Mouse (Mus musculus) midbrain, embryonic 15.5 days (tissue): ENCODE data around the gene AW146154. TPM values are rescaled to one million over a fixed set of nuclear protein-coding genes. Genes with fewer than 3 reads are reported as not detected.

ENCODE experiments used
- polyA plus RNA-seq: library from polyadenylated mRNA; unstranded; fragments of >200 nt; fragmentation: Nextera tagmentation; extraction: Ambion mirVana; gene quantifications from 2 replicates; pipeline ENCODE4 v1.2.1, GENCODE M21; 2015

The AW146154 gene
- polyA plus RNA-seq, 1 experiment from 2014 or later = 3.0 TPM

Other genes starting within 250 kb of the AW146154 start
- 7.5 and 8.6 TPM in 2 replicates for gene AI987944, start 106.5 kb downstream of the AW146154 start, polyA plus RNA-seq
- 0.42 and 0.57 TPM in 2 replicates for gene Vmn2r57, start 51.2 kb downstream of the AW146154 start, polyA plus RNA-seq
- 0.06 and 0.09 TPM in 2 replicates for gene Gm20449, start 473 bp downstream of the AW146154 start, polyA plus RNA-seq
- gene Gm6871, start 73.8 kb upstream of the AW146154 start, polyA plus RNA-seq = not detected in 2 replicates
- gene 2610021A01Rik, start 99.3 kb upstream of the AW146154 start, polyA plus RNA-seq = 14.8 and 15.1 TPM in 2 replicates
- gene Zfp788, start 133.3 kb upstream of the AW146154 start, polyA plus RNA-seq = 22.7 and 26.1 TPM in 2 replicates